Mouse (Mus musculus) left cerebral cortex, postnatal 10 days (tissue): ENCODE data around the gene Tbc1d10b. TPM values are rescaled to one million over a fixed set of nuclear protein-coding genes. Genes with fewer than 3 reads are reported as not detected.
"Not testable (repeated sequence)": the region's sequence is repeated elsewhere in the genome, so short reads cannot be mapped to it uniquely, and the experiment has no call there.

Experiments
- DNase-seq, 2 experiments: peaks; one replicate each; pipeline ENCODE4 v3.0.0; 2021 to 2022; ENCODE audit warnings: low spot score in 2 of 2, mixed read lengths in 1 of 2; ENCODE audit errors: extremely low spot score in 1 of 2
- intact Hi-C: fragments of 180-260 bp; cut with DNase I; formaldehyde crosslinking; loops from one replicate; pipeline ENCODE4 v1.15.1; 2025
- total RNA-seq, 2 experiments: library from RNA; stranded (reverse); gene quantifications; 2 replicates each; pipeline ENCODE4 v1.2.3; 2021

Tbc1d10b gene
- total RNA-seq, 2 experiments from 2014 or later, result 85.6 to 88.0 TPM

- intact Hi-C loops, DNase-seq: not testable (repeated sequence)
Measured at GRCm38 (mm10) chr7:127181724-127182123, 26.5 kb downstream of the Tbc1d10b start.

DNA sequence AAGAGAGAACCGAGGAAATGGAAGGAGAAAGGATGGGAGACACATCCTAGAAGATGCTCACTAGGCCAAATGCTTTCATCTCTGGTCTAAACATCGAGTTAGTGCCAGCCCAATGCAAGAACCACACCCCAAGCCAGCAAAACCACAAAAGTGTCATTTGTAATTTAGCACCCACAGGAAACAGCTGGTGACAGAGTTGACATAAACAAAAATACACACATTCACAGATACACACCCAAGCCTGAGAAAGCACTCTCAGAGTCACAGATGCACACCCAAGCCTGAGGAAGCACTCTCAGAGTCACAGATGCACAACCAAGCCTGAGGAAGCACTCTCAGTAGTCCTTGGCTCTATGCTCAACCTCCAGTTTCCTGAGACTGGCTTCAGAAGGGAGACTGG, 27.5 kb downstream of the Tbc1d10b start:
- intact Hi-C loops, result no loop called here
- no peak for DNase-seq

GRCm38 (mm10) chr7:127176937-127177336, 31.3 kb downstream of the Tbc1d10b start:
- no peak for DNase-seq
- intact Hi-C loops, result no loop called here

DNA sequence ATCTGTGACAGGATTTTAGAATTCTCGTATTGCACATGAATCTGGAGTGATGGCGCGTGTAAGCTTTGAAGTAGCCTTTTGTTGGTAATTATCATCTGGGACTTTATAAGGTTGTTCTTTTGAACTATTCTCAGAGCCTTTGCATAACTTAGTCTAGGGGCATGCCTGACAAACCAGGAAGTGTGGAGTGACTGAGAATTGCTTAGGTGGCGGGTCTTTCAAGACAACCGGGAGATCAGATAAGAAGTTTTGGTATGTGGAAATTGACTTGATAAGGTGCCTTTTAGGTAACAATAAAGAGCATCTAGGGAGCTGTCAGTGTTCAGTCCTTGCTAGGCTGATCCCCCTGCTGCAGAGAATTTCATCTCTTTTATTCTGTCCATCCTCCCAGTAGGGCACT, 41.8 kb downstream of the Tbc1d10b start:
- intact Hi-C loops, result no loop called here
- DNase-seq, result no peak

DNA sequence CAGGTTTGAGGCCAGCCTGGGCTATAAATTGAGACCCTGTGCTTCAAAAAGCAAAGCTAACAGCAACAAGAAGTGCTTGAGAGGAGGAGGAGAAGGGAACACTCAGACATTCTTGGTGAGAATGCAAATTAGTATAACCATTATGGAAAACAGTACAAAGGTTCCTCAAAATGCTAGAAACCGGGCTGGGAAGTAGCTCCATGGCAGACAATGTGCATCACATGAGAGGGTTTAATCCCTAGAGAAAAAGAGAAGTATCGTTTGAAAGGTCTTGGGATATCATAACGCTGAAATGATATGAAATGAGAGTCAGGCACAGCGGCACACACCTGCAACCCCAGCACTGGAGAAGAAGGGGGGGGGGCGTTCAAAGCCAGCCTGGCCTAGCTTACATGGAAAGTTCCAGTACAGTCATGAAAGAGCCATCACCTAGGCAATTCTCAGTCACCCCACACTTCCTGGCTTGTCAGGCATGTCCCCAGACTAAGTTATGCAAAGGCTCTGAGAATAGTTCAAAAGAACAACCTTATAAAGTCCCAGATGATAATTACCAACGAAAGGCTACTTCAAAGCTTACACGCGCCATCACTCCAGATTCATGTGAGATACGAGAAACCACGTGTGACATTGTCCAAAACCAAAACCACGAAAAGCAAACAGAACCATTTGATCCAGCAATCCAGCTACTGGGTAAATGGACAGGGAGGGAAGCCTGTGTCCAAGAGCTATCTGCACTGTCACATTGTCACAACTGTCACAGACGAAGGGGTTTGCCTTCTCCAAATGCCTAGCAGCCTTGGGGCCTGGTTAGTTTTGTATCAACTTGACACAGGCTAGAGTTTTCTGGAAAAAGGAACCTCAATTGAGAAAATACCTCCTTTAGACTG, 42.4 kb downstream of the Tbc1d10b start:
- intact Hi-C loops, result no loop called here

DNA sequence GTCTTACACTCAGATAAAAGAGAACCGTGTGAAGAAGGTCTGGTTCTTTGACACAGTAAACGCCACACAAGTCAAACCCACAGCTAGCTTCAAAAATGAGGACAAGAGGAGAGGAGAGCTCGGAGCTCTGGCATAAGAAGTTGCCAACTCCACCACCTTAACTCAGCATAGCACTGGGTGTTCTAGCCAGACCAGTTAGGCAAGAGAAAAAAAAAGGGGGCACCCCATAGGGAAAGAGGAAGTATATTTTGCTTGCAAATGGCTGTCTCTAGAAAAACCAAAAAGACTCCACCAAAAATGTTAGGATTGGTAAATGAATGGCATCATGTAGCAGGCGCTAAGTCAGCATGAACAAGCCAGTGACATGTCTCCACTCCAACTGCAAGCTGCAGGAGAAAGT, 44.3 kb downstream of the Tbc1d10b start:
- DNase-seq, result no peak
- intact Hi-C loops, result no loop called here

More for the DNA sequence above, 42.4 kb downstream of the Tbc1d10b start:
- no peak for DNase-seq

DNA sequence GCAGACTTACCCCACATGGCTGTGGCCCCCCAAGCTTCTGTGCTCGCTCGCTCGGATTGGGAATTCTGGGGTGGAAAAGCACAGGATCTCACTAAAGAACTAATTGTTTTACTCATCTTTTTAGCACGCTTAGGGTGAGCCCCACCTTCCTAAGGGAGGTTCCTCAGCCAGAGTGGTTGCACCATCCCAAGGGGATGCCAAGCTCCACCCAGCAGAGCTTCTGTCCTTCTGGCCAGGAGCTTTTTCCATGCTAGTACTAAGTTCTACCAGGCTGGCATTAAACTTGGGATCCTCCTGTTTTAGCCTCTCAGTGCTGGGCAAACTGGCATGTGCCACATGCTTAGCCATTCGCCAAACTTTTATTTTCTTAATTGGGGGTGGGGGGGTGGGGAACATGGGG, 45.7 kb downstream of the Tbc1d10b start:
- intact Hi-C loops, result no loop called here
- no peak for DNase-seq

DNA sequence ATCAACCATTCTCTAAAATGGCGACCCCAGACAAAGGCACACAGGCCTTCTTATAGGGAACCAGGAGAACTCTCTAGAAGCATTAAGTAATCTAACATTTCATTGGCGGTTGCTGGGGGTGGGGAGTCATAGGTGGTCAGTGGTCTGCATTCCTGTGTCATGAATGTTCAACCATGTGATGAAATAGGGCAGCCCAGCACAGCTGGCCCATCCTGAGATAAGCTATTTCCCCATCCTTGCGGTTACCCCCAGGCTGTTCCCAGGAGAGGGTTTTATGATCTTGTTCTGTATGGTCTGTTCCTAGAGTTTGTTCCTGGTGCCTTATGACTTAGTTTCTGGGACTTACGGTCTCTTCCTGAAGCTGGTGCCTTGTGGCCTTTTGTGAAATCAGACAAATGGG, 50.7 kb downstream of the Tbc1d10b start:
- intact Hi-C loops, result no loop called here
- DNase-seq, result no peak

DNA sequence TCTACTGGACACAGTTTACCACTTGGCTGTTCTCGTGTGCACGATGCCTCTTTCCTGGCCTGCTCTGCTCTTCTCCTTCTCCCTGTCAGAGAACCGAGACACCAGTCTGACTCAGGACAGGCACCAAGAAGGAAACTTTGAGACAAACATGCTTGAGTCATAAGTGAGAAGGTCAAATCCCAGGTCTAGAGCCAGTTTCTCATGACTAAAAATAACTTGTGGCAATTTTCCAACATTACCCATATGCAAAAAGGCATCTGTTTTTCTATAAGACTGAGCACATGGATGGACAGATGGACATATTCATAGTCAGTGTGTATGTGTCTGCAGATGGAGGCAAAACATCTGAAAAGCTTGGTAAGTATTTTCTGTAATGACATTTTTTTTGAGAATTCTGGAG, 54.8 kb downstream of the Tbc1d10b start:
- no peak for DNase-seq
- intact Hi-C loops, result no loop called here

- DNase-seq, result no peak
- intact Hi-C loops, result no loop called here
Measured at GRCm38 (mm10) chr7:127152464-127152863, 55.8 kb downstream of the Tbc1d10b start.

DNA sequence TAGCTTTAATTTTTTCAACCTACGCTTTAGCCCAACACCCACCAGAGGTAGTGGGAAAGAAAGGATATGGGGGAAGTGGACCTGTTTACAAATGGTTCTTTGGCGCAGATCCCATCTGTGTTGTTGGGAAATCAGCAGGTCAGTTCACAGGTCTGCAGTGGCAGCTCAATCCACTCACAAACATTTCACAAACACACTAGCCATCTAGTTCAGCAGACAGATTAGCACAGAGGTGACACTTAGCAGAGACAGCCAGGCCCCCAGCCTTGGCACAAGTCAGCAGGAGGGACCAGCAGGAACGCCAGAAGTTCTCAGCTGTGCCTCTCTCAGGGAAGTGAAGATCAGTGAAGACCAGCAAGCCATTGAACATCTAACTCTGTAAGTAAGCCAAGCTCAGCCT, 60.4 kb downstream of the Tbc1d10b start:
- intact Hi-C loops, result no loop called here
- no peak for DNase-seq

Other genes with a start within 250 kb of the Tbc1d10b start
- 100 to 1,000 TPM; 163 to 166 TPM for gene Cdipt, start 232.6 kb downstream of the Tbc1d10b start, total RNA-seq
- under 1 TPM in 1 of 2 experiments, not detected in 1; 0.17 TPM for gene Cdiptos, start 232.4 kb downstream of the Tbc1d10b start, total RNA-seq
- 1 to 10 TPM; 4.4 to 4.5 TPM for gene Mvp, start 193.8 kb downstream of the Tbc1d10b start, total RNA-seq
- gene Pagr1b, start 192.0 kb downstream of the Tbc1d10b start, total RNA-seq, result under 1 TPM in 1 of 2 experiments, not detected in 1; 0.94 TPM
- 10 to 100 TPM; 17.1 to 17.7 TPM for gene Pagr1a, start 191.1 kb downstream of the Tbc1d10b start, total RNA-seq
- 10 to 100 TPM; 38.9 to 40.8 TPM for gene Gm42742, start 187.4 kb downstream of the Tbc1d10b start, total RNA-seq
- 100 to 1,000 TPM; 182 to 196 TPM for gene Prrt2, start 187.3 kb downstream of the Tbc1d10b start, total RNA-seq
- gene Maz, start 181.4 kb downstream of the Tbc1d10b start, total RNA-seq, result 100 to 1,000 TPM; 265 to 274 TPM
- gene Kif22, start 166.0 kb downstream of the Tbc1d10b start, total RNA-seq, result 1 to 10 TPM; 8.8 to 9.8 TPM
- not detected for gene Zg16, start 121.1 kb downstream of the Tbc1d10b start, total RNA-seq
- gene AI467606, start 117.1 kb downstream of the Tbc1d10b start, total RNA-seq, result 1 to 10 TPM; 1.4 to 2.1 TPM
- gene Qprt, start 86.2 kb downstream of the Tbc1d10b start, total RNA-seq, result under 1 TPM in 1 of 2 experiments, not detected in 1; 0.22 TPM
- gene Spn, start 70.6 kb downstream of the Tbc1d10b start, total RNA-seq, result under 1 TPM; 0.11 to 0.12 TPM
- 10 to 100 TPM; 74.0 to 75.8 TPM for gene Cd2bp2, start 12.4 kb downstream of the Tbc1d10b start, total RNA-seq
- 1 to 10 TPM in 1 of 2 experiments, not detected in 1; 1.2 TPM for gene Mylpf, start 422 bp upstream of the Tbc1d10b start, total RNA-seq
- 10 to 100 TPM; 16.6 to 18.4 TPM for gene Zfp553, start 24.6 kb upstream of the Tbc1d10b start, total RNA-seq
- 1 to 10 TPM; 6.0 to 6.1 TPM for gene Sept1, start 24.7 kb upstream of the Tbc1d10b start, total RNA-seq
- gene Zfp771, start 35.8 kb upstream of the Tbc1d10b start, total RNA-seq, result 10 to 100 TPM; 53.6 to 65.0 TPM
- 10 to 100 TPM; 40.7 to 40.9 TPM for gene Dctpp1, start 52.2 kb upstream of the Tbc1d10b start, total RNA-seq
- gene Sephs2, start 65.6 kb upstream of the Tbc1d10b start, total RNA-seq, result 10 to 100 TPM; 50.6 to 53.7 TPM
- gene Itgal, start 87.8 kb upstream of the Tbc1d10b start, total RNA-seq, result under 1 TPM; 0.32 to 0.57 TPM
- 10 to 100 TPM; 13.2 to 14.2 TPM for gene Zfp768, start 137.1 kb upstream of the Tbc1d10b start, total RNA-seq
- gene Zfp747, start 167.6 kb upstream of the Tbc1d10b start, total RNA-seq, result 1 to 10 TPM; 7.2 to 7.8 TPM
- 1 to 10 TPM; 2.8 to 3.1 TPM for gene 9130019O22Rik, start 178.7 kb upstream of the Tbc1d10b start, total RNA-seq
- gene E430018J23Rik, start 185.2 kb upstream of the Tbc1d10b start, total RNA-seq, result 1 to 10 TPM; 6.1 to 6.6 TPM
- 1 to 10 TPM; 3.6 to 4.7 TPM for gene Zfp764, start 198.4 kb upstream of the Tbc1d10b start, total RNA-seq
- gene Zfp688, start 213.6 kb upstream of the Tbc1d10b start, total RNA-seq, result 10 to 100 TPM; 11.4 to 14.1 TPM
- 1 to 10 TPM; 6.3 to 6.8 TPM for gene Zfp689, start 240.7 kb upstream of the Tbc1d10b start, total RNA-seq